Mouse (Mus musculus): ENCODE results near the gene Cd68. TPM values are rescaled to one million over a fixed set of nuclear protein-coding genes. Genes with fewer than 3 reads are reported as not detected.

Cd68 gene
- polyA plus RNA-seq, 1 experiment, result 3.7 TPM

GRCm38 (mm10) chr11:69683576-69683975, 17.6 kb upstream of the Cd68 start:
- H3K4me1 ChIP-seq (ENCODE audit: control insufficient read depth, insufficient read depth, low read length), result peaks cover 36% of the 10 kb centered on the region
- no peak for TF ChIP-seq POLR2A (IDR thresholded peaks at IDR 0.05; ENCODE audit: borderline replicate concordance, insufficient read depth, low read length)
- no peak for TF ChIP-seq CTCF (IDR thresholded peaks at IDR 0.05; ENCODE audit: borderline replicate concordance, insufficient read depth, low read depth, low read length)
- no peak overlapping the region for H3K4me3 ChIP-seq (replicated peaks; ENCODE audit: insufficient read depth, low read depth, low read length)
- no peak for DNase-seq
- no peaks in the 10 kb centered on the region for H3K27me3 ChIP-seq (ENCODE audit: control insufficient read depth, insufficient read depth, low read length)
- H3K27ac ChIP-seq (ENCODE audit: insufficient read depth, low read length), result no peak overlapping the region
- 84% methylated on average over 7 of the region's 7 CpGs for WGBS

DNA sequence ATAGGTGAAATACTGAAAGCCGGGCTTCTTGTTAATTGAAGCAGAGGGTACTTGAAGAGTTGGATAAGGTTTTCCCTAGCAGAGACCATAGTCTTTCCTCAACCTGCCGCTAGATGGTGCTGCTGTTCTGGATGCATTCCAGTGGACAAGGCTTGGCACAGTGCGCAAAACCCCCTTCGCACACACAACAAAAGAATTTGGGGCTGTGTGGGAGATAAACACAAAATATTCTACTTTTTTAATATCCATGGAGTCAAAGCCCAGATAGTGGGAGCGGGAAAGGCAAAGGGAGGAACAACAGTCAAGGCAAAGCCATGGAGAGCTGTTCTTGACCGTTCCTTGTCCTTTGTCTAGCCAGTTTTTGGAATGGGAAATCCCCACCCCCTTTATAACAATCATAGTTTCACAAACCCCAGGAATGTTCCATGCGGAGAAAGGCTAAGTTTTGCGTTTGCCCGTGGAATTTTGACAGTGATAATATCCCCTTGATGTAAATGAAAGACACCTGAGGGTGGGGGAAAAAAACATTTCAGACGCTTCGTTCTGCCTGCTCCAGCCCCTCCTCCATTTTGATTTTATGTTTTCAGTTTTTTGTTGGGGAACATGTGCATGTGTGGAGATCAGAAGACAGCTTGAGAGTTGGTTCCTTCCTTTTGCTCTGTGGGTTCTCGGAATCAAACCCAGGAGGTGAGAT, 17.0 kb upstream of the Cd68 start:
- DNase-seq, result peak; percentile 86 to 93
- H3K4me3 ChIP-seq (replicated peaks; ENCODE audit: insufficient read depth, low read depth, low read length), result no peak overlapping the region
- H3K27me3 ChIP-seq (ENCODE audit: control insufficient read depth, insufficient read depth, low read length), result no peaks in the 10 kb centered on the region
- peak; percentile 93 for TF ChIP-seq CTCF (IDR thresholded peaks at IDR 0.05; ENCODE audit: borderline replicate concordance, insufficient read depth, low read depth, low read length)
- no peak for TF ChIP-seq POLR2A (IDR thresholded peaks at IDR 0.05; ENCODE audit: borderline replicate concordance, insufficient read depth, low read length)
- WGBS, result 10% methylated on average over 12 of the region's 12 CpGs
- peak overlapping the region; percentile 73; the same call in 1 of the 2 replicates for H3K27ac ChIP-seq (ENCODE audit: insufficient read depth, low read length)
- H3K4me1 ChIP-seq (ENCODE audit: control insufficient read depth, insufficient read depth, low read length), result peaks cover 36% of the 10 kb centered on the region

- Histone ChIP-seq H3K4me1 (ENCODE audit: control insufficient read depth, insufficient read depth, low read length) (peaks cover 36% of the 10 kb centered on the region), H3K27ac (ENCODE audit: insufficient read depth, low read length) (peak overlapping the region; percentile 56; the same call in 1 of the 2 replicates), H3K4me3 (replicated peaks; ENCODE audit: insufficient read depth, low read depth, low read length) (peak overlapping the region; percentile 53), H3K27me3 (ENCODE audit: control insufficient read depth, insufficient read depth, low read length) (no peaks in the 10 kb centered on the region)
- WGBS, result 15% methylated on average over 24 of the region's 24 CpGs
- TF ChIP-seq POLR2A (IDR thresholded peaks at IDR 0.05; ENCODE audit: borderline replicate concordance, insufficient read depth, low read length) (no peak), CTCF (IDR thresholded peaks at IDR 0.05; ENCODE audit: borderline replicate concordance, insufficient read depth, low read depth, low read length) (no peak)
- DNase-seq, result peak in 1 of 2 experiments; percentile 38
Observed at GRCm38 (mm10) chr11:69682209-69682839, 16.4 kb upstream of the Cd68 start.

DNA sequence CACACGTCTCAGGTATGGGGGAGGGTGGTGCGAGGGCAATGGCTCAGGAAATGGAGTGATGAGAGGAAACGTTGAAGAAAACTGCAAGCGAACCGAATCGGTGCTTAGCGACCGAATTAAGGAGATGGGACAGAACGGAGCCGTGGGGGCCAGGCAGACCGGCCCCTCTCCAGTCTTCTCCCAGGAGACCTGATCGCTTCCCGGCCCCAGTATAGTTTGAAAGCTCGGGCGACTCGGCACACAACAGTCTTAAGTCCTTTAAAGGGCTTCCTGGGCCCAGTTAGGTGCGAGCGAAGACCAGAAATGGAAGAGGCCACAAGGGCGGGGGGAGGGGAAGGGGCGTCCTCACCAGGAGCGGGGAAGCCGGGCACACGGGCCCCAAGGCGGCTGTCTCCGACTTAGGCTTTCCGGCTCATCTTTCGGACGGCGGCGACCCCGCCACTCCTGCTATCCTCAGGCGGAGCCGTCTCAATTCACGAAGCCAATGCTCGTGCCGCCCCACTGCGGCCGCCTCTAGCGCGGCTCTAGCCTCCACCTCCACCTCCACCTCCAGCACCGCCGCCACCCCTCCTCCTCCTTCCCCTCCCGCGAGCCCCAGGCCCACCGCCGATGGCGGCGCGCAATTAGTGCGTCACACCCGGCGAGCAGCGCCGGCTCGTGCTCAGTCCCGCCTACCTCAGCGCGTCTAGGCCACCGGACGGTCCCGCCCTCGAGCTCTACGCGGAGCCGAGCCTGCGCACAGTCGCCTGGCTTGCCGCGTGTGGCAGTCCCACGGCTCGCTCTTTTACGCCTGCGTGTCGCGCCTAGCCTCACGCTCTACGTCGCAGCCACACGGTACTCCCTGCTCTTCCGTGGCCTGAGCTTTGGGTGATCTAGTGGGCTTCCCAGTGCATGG, 15.6 kb upstream of the Cd68 start, which contains the start of gene Senp3:
Gene Senp3 (minus strand): TSS at position 771 of the 895 bp plus-strand sequence.
- under 1% methylated on average over 80 of the region's 80 CpGs for WGBS
- TF ChIP-seq POLR2A (IDR thresholded peaks at IDR 0.05; ENCODE audit: borderline replicate concordance, insufficient read depth, low read length), result peak; percentile 94
- TF ChIP-seq CTCF (IDR thresholded peaks at IDR 0.05; ENCODE audit: borderline replicate concordance, insufficient read depth, low read depth, low read length), result no peak
- H3K27ac ChIP-seq (ENCODE audit: insufficient read depth, low read length), result peak within 1 kb of the TSS; percentile 73; the same call in 1 of the 2 replicates
- no peaks in the 10 kb centered on the region for H3K27me3 ChIP-seq (ENCODE audit: control insufficient read depth, insufficient read depth, low read length)
- peak; percentile 97 to 98 for DNase-seq
- H3K4me3 ChIP-seq (replicated peaks; ENCODE audit: insufficient read depth, low read depth, low read length), result peak within 1 kb of the TSS; percentile 55
- peaks cover 30% of the 10 kb centered on the region for H3K4me1 ChIP-seq (ENCODE audit: control insufficient read depth, insufficient read depth, low read length)

- WGBS, result 88% methylated on average over 30 of the region's 30 CpGs
Observed at GRCm38 (mm10) chr11:69680136-69680855, 14.3 kb upstream of the Cd68 start.

DNA sequence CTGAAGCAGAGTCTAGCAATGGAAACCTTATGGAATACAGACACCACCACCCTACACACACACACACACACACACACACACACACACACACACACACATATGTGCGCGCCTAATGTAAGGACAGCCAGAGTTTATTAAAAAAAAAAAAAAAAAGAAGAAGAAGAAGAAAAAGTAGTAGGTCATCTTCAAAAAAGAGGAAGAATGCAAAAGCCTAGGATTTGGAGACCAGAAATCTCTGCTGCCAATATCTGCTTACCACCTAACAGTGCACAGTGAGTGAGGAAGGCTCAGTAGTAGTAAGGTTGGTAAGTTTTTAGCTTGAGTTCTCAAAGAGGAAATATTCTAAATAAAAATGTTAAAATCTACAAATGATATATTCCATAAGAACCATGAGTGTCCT, 13.2 kb upstream of the Cd68 start:
- no peak overlapping the region for H3K4me3 ChIP-seq (replicated peaks; ENCODE audit: insufficient read depth, low read depth, low read length)
- no peaks in the 10 kb centered on the region for H3K27me3 ChIP-seq (ENCODE audit: control insufficient read depth, insufficient read depth, low read length)
- 88% methylated on average over 2 of the region's 2 CpGs for WGBS
- H3K27ac ChIP-seq (ENCODE audit: insufficient read depth, low read length), result no peak overlapping the region
- H3K4me1 ChIP-seq (ENCODE audit: control insufficient read depth, insufficient read depth, low read length), result peaks cover 8% of the 10 kb centered on the region; the same call in 1 of the 2 replicates
- TF ChIP-seq POLR2A (IDR thresholded peaks at IDR 0.05; ENCODE audit: borderline replicate concordance, insufficient read depth, low read length), result no peak
- TF ChIP-seq CTCF (IDR thresholded peaks at IDR 0.05; ENCODE audit: borderline replicate concordance, insufficient read depth, low read depth, low read length), result no peak
- DNase-seq, result no peak

More at GRCm38 (mm10) chr11:69680136-69680855, 14.3 kb upstream of the Cd68 start:
- Histone ChIP-seq H3K4me1 (ENCODE audit: control insufficient read depth, insufficient read depth, low read length) (peaks cover 20% of the 10 kb centered on the region), H3K27me3 (ENCODE audit: control insufficient read depth, insufficient read depth, low read length) (no peaks in the 10 kb centered on the region), H3K27ac (ENCODE audit: insufficient read depth, low read length) (no peak overlapping the region), H3K4me3 (replicated peaks; ENCODE audit: insufficient read depth, low read depth, low read length) (no peak overlapping the region)
- DNase-seq, result peak in 1 of 2 experiments; percentile 12
- no peak for TF ChIP-seq POLR2A (IDR thresholded peaks at IDR 0.05; ENCODE audit: borderline replicate concordance, insufficient read depth, low read length)
- no peak for TF ChIP-seq CTCF (IDR thresholded peaks at IDR 0.05; ENCODE audit: borderline replicate concordance, insufficient read depth, low read depth, low read length)

Measured in cerebellum, adult 2 months (tissue).